Mouse (Mus musculus): Measurements from ENCODE around the gene Olfr1201.

Gene Olfr1201

DNA sequence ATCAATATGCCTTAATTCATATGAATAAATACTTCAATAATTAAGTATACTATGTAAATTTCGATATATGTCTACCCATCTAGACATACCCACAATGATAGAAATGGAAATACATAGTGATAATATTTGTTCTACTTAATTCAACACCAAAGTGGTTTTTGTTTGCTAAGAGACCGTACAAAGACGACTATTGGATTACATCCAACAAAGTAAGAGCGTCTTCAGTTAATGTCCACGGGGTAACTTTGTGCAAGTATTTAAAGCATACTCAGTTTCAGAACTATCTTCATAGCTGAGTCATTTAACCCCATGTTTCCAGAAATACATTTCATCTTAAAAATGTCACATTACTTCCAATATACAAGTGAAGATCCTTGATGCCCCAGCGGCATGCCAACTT, at the start of gene Olfr1201:
Gene Olfr1201, plus strand, starts transcription at position 301 of the 400 bp plus-strand sequence.
- no peak for DNase-seq

DNA sequence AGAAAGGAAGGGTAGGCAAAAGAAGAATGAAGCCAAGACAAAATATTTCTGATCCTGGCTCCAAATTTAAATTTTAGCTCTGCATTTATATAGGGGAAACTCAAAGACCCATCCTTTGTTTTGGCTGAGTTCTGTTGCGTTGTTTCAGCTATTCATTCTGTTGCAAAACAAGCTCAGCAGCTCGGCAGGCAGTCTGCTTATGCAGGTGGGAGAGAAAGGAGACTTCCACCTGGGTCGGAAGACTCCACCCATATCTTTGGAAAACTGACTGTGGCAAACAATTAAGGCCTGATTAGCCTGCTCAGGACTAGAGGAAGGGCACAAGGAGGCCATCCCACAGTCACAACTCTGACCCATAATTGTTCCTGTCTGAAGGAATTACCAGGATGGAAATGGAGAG, 49.5 kb upstream of the Olfr1201 start:
- no peak for DNase-seq

DNA sequence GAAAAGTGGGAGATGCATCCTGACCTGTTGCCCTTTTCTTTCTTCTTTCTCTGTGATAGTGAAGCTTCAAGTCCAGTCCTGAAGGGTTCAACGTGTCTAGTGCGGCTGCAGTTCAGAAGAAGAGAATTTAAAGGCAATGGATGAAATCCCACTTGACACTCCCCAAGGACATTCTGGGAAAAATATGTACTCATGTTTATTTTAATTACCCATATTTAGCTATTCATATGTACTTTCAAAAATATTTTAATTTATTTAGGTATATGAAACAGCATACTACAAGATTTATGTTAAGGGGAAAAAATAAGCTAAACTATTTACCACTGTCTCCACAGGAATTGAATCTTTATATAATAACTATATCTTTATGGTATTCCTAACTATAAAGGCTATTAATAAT, 41.6 kb upstream of the Olfr1201 start, which contains the start of gene Olfr1198:
Gene Olfr1198, minus strand, starts transcription at position 101 of the 400 bp plus-strand sequence.
- no peak for DNase-seq

- no peak for DNase-seq
Measured at GRCm38 (mm10) chr2:88760369-88760768, 32.5 kb upstream of the Olfr1201 start, which contains the start of gene Olfr1199. Olfr1199 (minus strand) TSS chr2:88760469.

GRCm38 (mm10) chr2:88770388-88770787, 22.4 kb upstream of the Olfr1201 start, which contains the start of gene Olfr1200:
Olfr1200 (minus strand) TSS chr2:88770488.
- DNase-seq, result no peak

- no peak for DNase-seq
Measured at GRCm38 (mm10) chr2:88814196-88814595, 21.4 kb downstream of the Olfr1201 start, which contains the start of gene Olfr1202. Olfr1202 (plus strand) TSS chr2:88814496.

GRCm38 (mm10) chr2:88829437-88829836, 36.6 kb downstream of the Olfr1201 start, which contains the start of gene Olfr1205:
Olfr1205 (plus strand) TSS chr2:88829737.
- no peak for DNase-seq

- DNase-seq, result no peak
Measured at GRCm38 (mm10) chr2:88838477-88838876, 45.6 kb downstream of the Olfr1201 start.

Data from cerebellum, adult 9-11 months (tissue).